Mouse (Mus musculus) CH12.LX (cell line): ENCODE measurements around the gene Aff3.

Experiments used
- CTCF ChIP-seq, 2 experiments: IDR thresholded peaks in 1 of 2; conservative IDR thresholded peaks in 1 of 2; 2 replicates each; pipeline ENCODE4 v1.5.1; 2011 to 2012; ENCODE audit warnings: low read depth in 2 of 2, low read length in 2 of 2, improper control_type of control experiment in 1 of 2, inconsistent platforms in 1 of 2, mild to moderate bottlenecking in 1 of 2, moderate library complexity in 1 of 2
- MAX ChIP-seq: IDR thresholded peaks from 2 replicates; pipeline ENCODE4 v1.6.1; 2011; ENCODE audit warnings: low read length, improper control_type of control experiment
- NRF1 ChIP-seq: IDR thresholded peaks from 2 replicates; pipeline ENCODE4 v1.6.1; 2014; ENCODE audit warnings: low read depth, mild to moderate bottlenecking, inconsistent platforms, low read length, improper control_type of control experiment, moderate library complexity
- POLR2A ChIP-seq: IDR thresholded peaks from 2 replicates; pipeline ENCODE4 v1.6.1; 2011; ENCODE audit warnings: low read depth, mild to moderate bottlenecking, improper control_type of control experiment, low read length
- SMC3 ChIP-seq: IDR thresholded peaks from 2 replicates; pipeline ENCODE4 v1.6.1; 2011; ENCODE audit warnings: low read depth, low read length, improper control_type of control experiment
- TBP ChIP-seq: conservative IDR thresholded peaks from 2 replicates; pipeline ENCODE4 v1.6.1; 2011; ENCODE audit warnings: low read depth, low read length, improper control_type of control experiment
- UBTF ChIP-seq: IDR thresholded peaks from 2 replicates; pipeline ENCODE4 v1.6.1; 2012; ENCODE audit warnings: low read depth, mild to moderate bottlenecking, inconsistent platforms, low read length, improper control_type of control experiment, moderate library complexity
- USF2 ChIP-seq: conservative IDR thresholded peaks from 2 replicates; pipeline ENCODE4 v1.6.1; 2011; ENCODE audit warnings: low read depth, low read length, improper control_type of control experiment
- ZC3H11A ChIP-seq: IDR thresholded peaks from 2 replicates; pipeline ENCODE4 v1.6.1; 2012; ENCODE audit warnings: low read depth, mild to moderate bottlenecking, inconsistent platforms, low read length, improper control_type of control experiment

GRCm38 (mm10) chr1:38668327-38668726, 3.6 kb upstream of the Aff3 start:
- TF ChIP-seq TBP (no peak), ZC3H11A (no peak), POLR2A (no peak), CTCF (conservative IDR thresholded peaks at IDR 0.05 in 1 of 2, IDR thresholded peaks at IDR 0.05 in 1 of 2; ENCODE audit: low read depth in 2 of 2, low read length in 2 of 2) (no peak), SMC3 (no peak), USF2 (no peak), UBTF (no peak), MAX (no peak), NRF1 (no peak)
